Mouse (Mus musculus) limb, embryonic 11.5 days (tissue): ENCODE results near the gene Grhl3. TPM values are rescaled to one million over a fixed set of nuclear protein-coding genes. Genes with fewer than 3 reads are reported as not detected.
"Not testable (repeated sequence)": the region's sequence is repeated elsewhere in the genome, so short reads cannot be mapped to it uniquely, and the experiment has no call there.

Experiments used
- ATAC-seq: fragments of 200-750 bp; cut with Nextera tagmentation; 2 replicates; pipeline ENCODE4 v1.8.0; 2017; ENCODE audit warnings: low read depth; ENCODE audit not compliant: insufficient number of reproducible peaks, low FRiP score, low TSS enrichment
- DNase-seq: peaks from one replicate; pipeline ENCODE4 v3.0.0-alpha.2; 2015; ENCODE audit warnings: low spot score
- H3K27ac ChIP-seq: fragments of 300-500 bp; sonication (generic); replicated peaks from 2 replicates; pipeline ENCODE4 v1.5.1; 2014; ENCODE audit warnings: low read depth, mild to moderate bottlenecking, low read length
- H3K27me3 ChIP-seq: fragments of 300-500 bp; sonication (generic); 2 replicates; pipeline ENCODE4 v1.6.1; 2014; ENCODE audit warnings: mild to moderate bottlenecking, low read length, mixed read lengths; ENCODE audit not compliant: control insufficient read depth, insufficient read depth
- H3K36me3 ChIP-seq: fragments of 300-500 bp; sonication (generic); 2 replicates; pipeline ENCODE4 v1.6.1; 2014; ENCODE audit warnings: mild to moderate bottlenecking, low read length, moderate library complexity, mixed read lengths; ENCODE audit not compliant: control insufficient read depth, insufficient read depth
- H3K4me1 ChIP-seq: fragments of 300-500 bp; sonication (generic); 2 replicates; pipeline ENCODE4 v1.6.1; 2014; ENCODE audit warnings: low read length, mixed read lengths; ENCODE audit not compliant: control insufficient read depth, insufficient read depth
- H3K4me2 ChIP-seq: fragments of 300-500 bp; sonication (generic); 2 replicates; pipeline ENCODE4 v1.6.1; 2014; ENCODE audit warnings: low read depth, mild to moderate bottlenecking, moderate library complexity; ENCODE audit not compliant: severe bottlenecking
- H3K4me3 ChIP-seq: fragments of 300-500 bp; sonication (generic); 2 replicates; pipeline ENCODE4 v1.5.1; 2014; ENCODE audit warnings: low read depth, low read length
- H3K9ac ChIP-seq: fragments of 300-500 bp; sonication (generic); 2 replicates; pipeline ENCODE4 v1.6.1; 2014; ENCODE audit warnings: mild to moderate bottlenecking, low read length
- H3K9me3 ChIP-seq: fragments of 300-500 bp; sonication (generic); 2 replicates; pipeline ENCODE4 v1.6.1; 2016; ENCODE audit warnings: low read length; ENCODE audit not compliant: control insufficient read depth
- WGBS: fragments of 180-500 bp; shearing (Covaris S2); extraction: QIAGEN DNeasy Blood & Tissue Kit; methylation state at CpG from one replicate; pipeline ENCODE4 v1.1.7; 2014; 5-methylcytosine and 5-hydroxymethylcytosine counted together
- polyA plus RNA-seq: library from polyadenylated mRNA; unstranded; fragments of >200 nt; fragmentation: Nextera tagmentation; extraction: Ambion mirVana; gene quantifications from 2 replicates; pipeline ENCODE4 v1.2.1, GENCODE M21; 2014

Gene Grhl3
- 8.3 and 11.0 TPM in 2 replicates for polyA plus RNA-seq

DNA sequence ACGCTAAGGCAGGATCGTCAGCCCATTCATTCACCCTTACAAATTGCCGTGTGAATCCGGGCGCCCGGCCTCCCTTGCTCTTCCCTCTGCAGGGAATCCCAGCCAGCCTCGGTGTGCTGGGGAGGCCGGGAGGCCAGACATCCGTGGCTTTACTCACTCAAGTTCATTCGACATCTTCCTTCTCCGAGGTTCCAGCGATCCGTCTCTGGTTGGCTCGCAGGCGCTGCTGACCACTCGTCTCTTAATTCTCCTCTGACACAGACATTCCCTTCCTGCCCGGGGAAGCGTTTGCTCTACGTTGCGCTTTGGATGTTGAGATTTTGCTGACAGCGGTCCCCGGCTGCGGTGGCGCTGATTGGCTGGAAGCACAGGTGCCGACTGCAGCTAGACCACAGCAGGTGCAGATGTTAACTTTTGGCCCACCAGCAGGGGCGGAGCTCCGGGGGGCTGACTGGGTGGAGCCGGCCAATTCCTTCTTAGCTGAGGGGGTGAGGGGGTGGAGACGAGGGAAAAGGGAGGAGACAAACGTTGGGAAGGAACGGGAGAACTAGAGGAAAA is at the start of gene Grhl3:
TSS of gene Grhl3 (minus strand) at position 380 of the 558 bp plus-strand sequence.
- WGBS, result 1% methylated on average over 31 of the region's 31 CpGs
- no peak within 1 kb of the TSS for H3K9ac ChIP-seq
- H3K27ac ChIP-seq, result no peak within 1 kb of the TSS

GRCm38 (mm10) chr4:135622290-135622689 is 48.9 kb upstream of the Grhl3 start:
- no peak overlapping the region for H3K9ac ChIP-seq
- no peak overlapping the region for H3K4me2 ChIP-seq
- H3K27ac ChIP-seq, result no peak overlapping the region
- no peaks in the 10 kb centered on the region for H3K4me1 ChIP-seq
- H3K27me3 ChIP-seq, result no peaks in the 10 kb centered on the region
- H3K4me3 ChIP-seq, result no peak overlapping the region
- no peaks in the 10 kb centered on the region for H3K36me3 ChIP-seq
- H3K9me3 ChIP-seq, result no peaks in the 10 kb centered on the region; the same call in 1 of the 2 replicates
- 95% methylated on average over 10 of the region's 10 CpGs for WGBS
- ATAC-seq (no peak), DNase-seq (no peak)

More for the DNA sequence above, at the start of gene Grhl3:
- peaks cover 46% of the 10 kb centered on the region for H3K4me1 ChIP-seq
- H3K36me3 ChIP-seq, result no peaks in the 10 kb centered on the region
- peak; percentile 63 for DNase-seq
- 0 out of 2 replicates have a peak within 1 kb of the TSS, but pooled peaks have one; percentile 11 for H3K4me3 ChIP-seq
- H3K9me3 ChIP-seq, result no peaks in the 10 kb centered on the region
- H3K27me3 ChIP-seq, result peaks cover 41% of the 10 kb centered on the region
- no peak for ATAC-seq
- H3K4me2 ChIP-seq, result peak within 1 kb of the TSS; percentile 34; the same call in 1 of the 2 replicates

GRCm38 (mm10) chr4:135620461-135620860 is 47.0 kb upstream of the Grhl3 start:
- 96% methylated on average over 3 of the region's 3 CpGs for WGBS
- no peak for DNase-seq
- Histone ChIP-seq H3K4me2 (no peak overlapping the region), H3K27me3 (no peaks in the 10 kb centered on the region), H3K27ac (no peak overlapping the region), H3K9ac (no peak overlapping the region), H3K9me3 (no peaks in the 10 kb centered on the region; the same call in 1 of the 2 replicates), H3K36me3 (no peaks in the 10 kb centered on the region), H3K4me3 (no peak overlapping the region), H3K4me1 (no peaks in the 10 kb centered on the region)
- no peak for ATAC-seq

DNA sequence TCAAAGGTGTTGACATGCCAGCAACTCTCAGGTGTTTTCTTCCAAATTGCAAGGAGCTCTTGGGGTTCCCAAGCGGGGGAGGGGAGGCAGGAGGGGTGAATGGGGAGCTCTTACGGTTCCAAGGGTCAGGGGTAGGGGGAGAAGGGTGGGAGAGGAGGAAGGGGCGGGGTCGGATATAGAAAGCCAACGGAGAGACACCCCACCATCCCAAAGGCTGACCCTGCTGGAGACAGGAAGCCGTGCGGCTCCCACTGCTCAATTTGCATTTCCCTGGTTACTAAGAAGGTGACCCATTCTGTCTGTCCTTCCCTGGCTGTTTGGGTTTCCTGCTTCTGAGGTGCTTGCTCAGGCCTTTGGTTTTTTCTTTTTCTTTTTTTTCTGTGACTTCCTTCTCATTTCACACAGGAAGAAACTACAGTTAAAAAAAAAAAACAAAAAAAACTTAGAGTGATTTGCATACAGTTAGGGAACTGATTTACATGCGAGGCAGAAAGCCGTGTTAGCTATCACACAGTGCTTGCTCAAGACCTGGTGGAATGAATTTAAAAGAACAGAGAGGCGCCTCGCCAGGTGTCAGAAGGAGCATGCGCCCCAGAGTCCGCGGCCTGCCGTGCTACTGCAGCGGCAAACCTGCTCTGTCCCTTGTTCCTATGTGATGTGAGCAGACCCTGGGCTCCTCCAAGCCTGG is 44.5 kb upstream of the Grhl3 start:
- Histone ChIP-seq H3K9me3 (no peaks in the 10 kb centered on the region; the same call in 1 of the 2 replicates), H3K9ac (no peak overlapping the region), H3K4me1 (no peaks in the 10 kb centered on the region), H3K27ac (no peak overlapping the region), H3K4me2 (peak overlapping the region; percentile 10; the same call in 1 of the 2 replicates), H3K4me3 (no peak overlapping the region), H3K27me3 (no peaks in the 10 kb centered on the region), H3K36me3 (no peaks in the 10 kb centered on the region)
- DNase-seq (peak; percentile 45), ATAC-seq (no peak)
- WGBS, result 11% methylated on average over 16 of the region's 16 CpGs

- Histone ChIP-seq H3K36me3 (no peaks in the 10 kb centered on the region), H3K4me2 (no peak overlapping the region), H3K4me1 (no peaks in the 10 kb centered on the region), H3K27ac (no peak overlapping the region), H3K9ac (no peak overlapping the region), H3K27me3 (no peaks in the 10 kb centered on the region), H3K9me3 (no peaks in the 10 kb centered on the region; the same call in 1 of the 2 replicates), H3K4me3 (no peak overlapping the region)
- no peak for DNase-seq
- ATAC-seq, result no peak
- WGBS, result 36% methylated on average over 4 of the region's 4 CpGs
Measured at GRCm38 (mm10) chr4:135617038-135617437, 43.6 kb upstream of the Grhl3 start.

- not testable (repeated sequence) for H3K4me3 ChIP-seq, H3K27me3 ChIP-seq, H3K27ac ChIP-seq, H3K4me2 ChIP-seq, DNase-seq, H3K9ac ChIP-seq, H3K36me3 ChIP-seq, H3K9me3 ChIP-seq, H3K4me1 ChIP-seq, ATAC-seq
- WGBS, result 59% methylated on average over 5 of the region's 5 CpGs
Measured at GRCm38 (mm10) chr4:135615307-135615706, 41.9 kb upstream of the Grhl3 start.

DNA sequence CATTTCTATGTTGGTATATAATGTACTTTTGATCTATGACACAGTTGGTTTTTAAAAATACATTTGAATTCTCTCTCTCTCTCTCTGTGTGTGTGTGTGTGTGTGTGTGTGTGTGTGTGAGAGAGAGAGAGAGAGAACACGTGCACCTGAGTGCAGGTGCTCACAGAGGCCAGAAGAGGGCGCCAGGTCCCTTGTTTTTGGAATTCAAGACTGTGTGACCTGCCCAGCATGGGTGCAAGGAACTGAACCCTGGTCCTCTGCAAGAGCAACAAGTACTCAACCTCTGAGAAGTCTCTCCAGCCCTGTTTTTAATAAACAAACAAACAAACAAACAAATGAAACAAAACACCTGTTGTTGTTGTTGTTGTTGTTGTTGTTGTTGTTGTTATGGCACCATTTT is 36.6 kb upstream of the Grhl3 start:
- Histone ChIP-seq H3K9ac (no peak overlapping the region), H3K36me3 (no peaks in the 10 kb centered on the region), H3K4me3 (no peak overlapping the region), H3K27ac (no peak overlapping the region), H3K9me3 (peaks cover 8% of the 10 kb centered on the region; the same call in 1 of the 2 replicates), H3K4me1 (0 out of 2 replicates have a peak, but pooled peaks cover 2% of the 10 kb centered on the region), H3K4me2 (no peak overlapping the region), H3K27me3 (no peaks in the 10 kb centered on the region)
- ATAC-seq (no peak), DNase-seq (no peak)
- 83% methylated on average over 2 of the region's 2 CpGs for WGBS

DNA sequence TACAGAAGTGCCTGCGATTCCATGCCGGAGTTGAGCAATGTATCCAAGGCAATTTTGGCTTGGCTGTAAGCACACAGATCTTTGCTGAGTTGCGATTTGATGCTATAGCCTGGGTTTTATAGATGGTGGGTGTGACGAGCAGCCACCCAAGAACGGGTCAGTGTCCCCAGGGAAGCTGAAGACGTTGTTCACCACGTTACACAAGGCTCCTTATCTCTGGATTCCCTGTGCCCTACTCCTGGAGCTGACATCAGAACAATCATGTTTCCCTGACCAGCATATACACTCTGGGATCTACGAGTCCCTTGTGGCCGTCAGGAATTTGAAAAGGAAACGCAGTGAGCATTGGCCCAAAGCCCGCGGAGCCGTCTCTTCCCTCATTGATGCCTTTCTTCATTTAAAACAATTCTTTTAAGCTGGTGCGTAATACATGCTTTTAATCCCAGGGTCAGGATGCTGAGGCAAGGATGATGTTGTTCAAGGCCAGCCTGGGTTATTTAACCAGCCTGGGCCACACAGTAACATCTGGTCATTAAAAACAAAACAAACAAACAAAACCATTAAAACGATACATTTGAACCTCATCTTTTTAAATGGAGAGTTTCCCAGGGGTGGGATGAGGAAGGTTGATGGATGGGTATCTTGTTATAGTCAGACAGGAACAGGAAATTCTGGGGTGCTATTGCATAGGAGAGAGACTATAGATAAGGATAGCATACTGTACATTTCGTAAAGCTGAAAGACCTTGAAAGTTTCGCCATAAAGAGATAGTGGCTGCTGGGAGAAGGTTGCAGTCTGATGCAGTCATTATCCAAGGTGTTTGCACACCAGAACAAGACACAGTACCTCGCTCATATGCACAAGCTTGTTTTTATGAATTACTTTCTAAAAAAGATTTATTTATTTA is 34.8 kb upstream of the Grhl3 start:
- no peak overlapping the region for H3K27ac ChIP-seq
- no peak for ATAC-seq
- peaks cover 8% of the 10 kb centered on the region; the same call in 1 of the 2 replicates for H3K9me3 ChIP-seq
- 0 out of 2 replicates have a peak, but pooled peaks cover 2% of the 10 kb centered on the region for H3K4me1 ChIP-seq
- DNase-seq, result no peak
- H3K4me2 ChIP-seq, result no peak overlapping the region
- no peak overlapping the region for H3K4me3 ChIP-seq
- WGBS, result 80% methylated on average over 18 of the region's 18 CpGs
- H3K27me3 ChIP-seq, result no peaks in the 10 kb centered on the region
- H3K9ac ChIP-seq, result no peak overlapping the region
- no peaks in the 10 kb centered on the region for H3K36me3 ChIP-seq
